Mouse (Mus musculus): ENCODE measurements around the gene Fam213b. TPM values are rescaled to one million over a fixed set of nuclear protein-coding genes. Genes with fewer than 3 reads are reported as not detected.
A peak's percentile ranks its signal among the peaks of the same experiment; 100 is the strongest.

The Fam213b gene
- polyA plus RNA-seq, 1 experiment from 2014 or later = 62.9 TPM

GRCm38 (mm10) chr4:154861967-154862366 is 37.0 kb downstream of the Fam213b start:
- Histone ChIP-seq H3K27ac (ENCODE audit: low read length) (no peak overlapping the region), H3K27me3 (ENCODE audit: control insufficient read depth, insufficient read depth, low read length) (0 out of 2 replicates have a peak, but pooled peaks cover under 1% of the 10 kb centered on the region), H3K4me2 (ENCODE audit: low read depth, low read length) (no peak overlapping the region), H3K4me1 (ENCODE audit: control insufficient read depth, insufficient read depth, low read length) (no peaks in the 10 kb centered on the region; the same call in 1 of the 2 replicates), H3K4me3 (ENCODE audit: low read length) (no peak overlapping the region), H3K9ac (ENCODE audit: low read length) (no peak overlapping the region), H3K36me3 (ENCODE audit: control insufficient read depth, insufficient read depth) (no peaks in the 10 kb centered on the region), H3K9me3 (replicated peaks; ENCODE audit: control insufficient read depth, low read length) (peaks cover 2% of the 10 kb centered on the region; the same call in 1 of the 2 replicates)
- 63% methylated on average over 5 of the region's 5 CpGs for WGBS
- no peak for ATAC-seq (replicated peaks; ENCODE audit: extremely low read depth, insufficient read depth, low FRiP score)

- H3K9me3 ChIP-seq (replicated peaks; ENCODE audit: control insufficient read depth, low read length) = peaks cover 4% of the 10 kb centered on the region; the same call in 1 of the 2 replicates
- H3K27ac ChIP-seq (ENCODE audit: low read length) = no peak overlapping the region
- no peak overlapping the region for H3K9ac ChIP-seq (ENCODE audit: low read length)
- H3K36me3 ChIP-seq (ENCODE audit: control insufficient read depth, insufficient read depth) = no peaks in the 10 kb centered on the region
- ATAC-seq (replicated peaks; ENCODE audit: extremely low read depth, insufficient read depth, low FRiP score) = no peak
- H3K4me3 ChIP-seq (ENCODE audit: low read length) = no peak overlapping the region
- H3K4me1 ChIP-seq (ENCODE audit: control insufficient read depth, insufficient read depth, low read length) = 0 out of 2 replicates have a peak, but pooled peaks cover 3% of the 10 kb centered on the region
- WGBS = 74% methylated on average over 3 of the region's 3 CpGs
- peaks cover 24% of the 10 kb centered on the region for H3K27me3 ChIP-seq (ENCODE audit: control insufficient read depth, insufficient read depth, low read length)
- H3K4me2 ChIP-seq (ENCODE audit: low read depth, low read length) = no peak overlapping the region
These were observed 40.3 kb downstream of the Fam213b start for GRCm38 (mm10) chr4:154858601-154859000.

GRCm38 (mm10) chr4:154857366-154858240 is 41.3 kb downstream of the Fam213b start:
- H3K9ac ChIP-seq (ENCODE audit: low read length) = no peak overlapping the region
- H3K36me3 ChIP-seq (ENCODE audit: control insufficient read depth, insufficient read depth) = no peaks in the 10 kb centered on the region
- H3K4me1 ChIP-seq (ENCODE audit: control insufficient read depth, insufficient read depth, low read length) = 0 out of 2 replicates have a peak, but pooled peaks cover 3% of the 10 kb centered on the region
- H3K27ac ChIP-seq (ENCODE audit: low read length) = no peak overlapping the region
- 69% methylated on average over 10 of the region's 10 CpGs for WGBS
- ATAC-seq (replicated peaks; ENCODE audit: extremely low read depth, insufficient read depth, low FRiP score) = no peak
- peaks cover 26% of the 10 kb centered on the region for H3K27me3 ChIP-seq (ENCODE audit: control insufficient read depth, insufficient read depth, low read length)
- peaks cover 4% of the 10 kb centered on the region; the same call in 1 of the 2 replicates for H3K9me3 ChIP-seq (replicated peaks; ENCODE audit: control insufficient read depth, low read length)
- no peak overlapping the region for H3K4me3 ChIP-seq (ENCODE audit: low read length)
- no peak overlapping the region for H3K4me2 ChIP-seq (ENCODE audit: low read depth, low read length)

- Histone ChIP-seq H3K4me1 (ENCODE audit: control insufficient read depth, insufficient read depth, low read length) (0 out of 2 replicates have a peak, but pooled peaks cover 3% of the 10 kb centered on the region), H3K36me3 (ENCODE audit: control insufficient read depth, insufficient read depth) (no peaks in the 10 kb centered on the region), H3K9ac (ENCODE audit: low read length) (no peak overlapping the region), H3K9me3 (replicated peaks; ENCODE audit: control insufficient read depth, low read length) (peaks cover 4% of the 10 kb centered on the region; the same call in 1 of the 2 replicates), H3K4me2 (ENCODE audit: low read depth, low read length) (peak overlapping the region; percentile 94; the same call in 1 of the 2 replicates), H3K27me3 (ENCODE audit: control insufficient read depth, insufficient read depth, low read length) (peaks cover 26% of the 10 kb centered on the region), H3K4me3 (ENCODE audit: low read length) (no peak overlapping the region; the same call in 1 of the 2 replicates), H3K27ac (ENCODE audit: low read length) (no peak overlapping the region)
- ATAC-seq (replicated peaks; ENCODE audit: extremely low read depth, insufficient read depth, low FRiP score) = no peak
- 87% methylated on average over 7 of the region's 7 CpGs for WGBS
These were observed 42.1 kb downstream of the Fam213b start for GRCm38 (mm10) chr4:154856882-154857281.

GRCm38 (mm10) chr4:154856480-154856837 is 42.5 kb downstream of the Fam213b start:
- Histone ChIP-seq H3K27me3 (ENCODE audit: control insufficient read depth, insufficient read depth, low read length) (peaks cover 26% of the 10 kb centered on the region), H3K4me3 (ENCODE audit: low read length) (peak overlapping the region; percentile 62), H3K9me3 (replicated peaks; ENCODE audit: control insufficient read depth, low read length) (peaks cover 4% of the 10 kb centered on the region; the same call in 1 of the 2 replicates), H3K4me2 (ENCODE audit: low read depth, low read length) (peak overlapping the region; percentile 94), H3K4me1 (ENCODE audit: control insufficient read depth, insufficient read depth, low read length) (0 out of 2 replicates have a peak, but pooled peaks cover 3% of the 10 kb centered on the region), H3K36me3 (ENCODE audit: control insufficient read depth, insufficient read depth) (no peaks in the 10 kb centered on the region), H3K9ac (ENCODE audit: low read length) (peak overlapping the region; percentile 49), H3K27ac (ENCODE audit: low read length) (no peak overlapping the region)
- ATAC-seq (replicated peaks; ENCODE audit: extremely low read depth, insufficient read depth, low FRiP score) = no peak
- WGBS = 22% methylated on average over 9 of the region's 9 CpGs

GRCm38 (mm10) chr4:154855721-154856479 is 43.0 kb downstream of the Fam213b start:
- H3K9ac ChIP-seq (ENCODE audit: low read length) = peak overlapping the region; percentile 49
- H3K4me2 ChIP-seq (ENCODE audit: low read depth, low read length) = peak overlapping the region; percentile 94
- peak; percentile 80 for ATAC-seq (replicated peaks; ENCODE audit: extremely low read depth, insufficient read depth, low FRiP score)
- H3K4me3 ChIP-seq (ENCODE audit: low read length) = peak overlapping the region; percentile 62
- peaks cover 4% of the 10 kb centered on the region; the same call in 1 of the 2 replicates for H3K9me3 ChIP-seq (replicated peaks; ENCODE audit: control insufficient read depth, low read length)
- H3K36me3 ChIP-seq (ENCODE audit: control insufficient read depth, insufficient read depth) = no peaks in the 10 kb centered on the region
- H3K27me3 ChIP-seq (ENCODE audit: control insufficient read depth, insufficient read depth, low read length) = peaks cover 26% of the 10 kb centered on the region
- under 1% methylated on average over 105 of the region's 110 CpGs for WGBS
- no peak overlapping the region for H3K27ac ChIP-seq (ENCODE audit: low read length)
- H3K4me1 ChIP-seq (ENCODE audit: control insufficient read depth, insufficient read depth, low read length) = 0 out of 2 replicates have a peak, but pooled peaks cover 3% of the 10 kb centered on the region

GRCm38 (mm10) chr4:154854676-154855345 is 44.1 kb downstream of the Fam213b start:
- H3K4me2 ChIP-seq (ENCODE audit: low read depth, low read length) = no peak overlapping the region
- H3K4me1 ChIP-seq (ENCODE audit: control insufficient read depth, insufficient read depth, low read length) = 0 out of 2 replicates have a peak, but pooled peaks cover 3% of the 10 kb centered on the region
- H3K9ac ChIP-seq (ENCODE audit: low read length) = no peak overlapping the region
- ATAC-seq (replicated peaks; ENCODE audit: extremely low read depth, insufficient read depth, low FRiP score) = no peak
- no peaks in the 10 kb centered on the region for H3K36me3 ChIP-seq (ENCODE audit: control insufficient read depth, insufficient read depth)
- WGBS = 50% methylated on average over 12 of the region's 12 CpGs
- H3K4me3 ChIP-seq (ENCODE audit: low read length) = no peak overlapping the region
- H3K27me3 ChIP-seq (ENCODE audit: control insufficient read depth, insufficient read depth, low read length) = peaks cover 26% of the 10 kb centered on the region
- peaks cover 4% of the 10 kb centered on the region; the same call in 1 of the 2 replicates for H3K9me3 ChIP-seq (replicated peaks; ENCODE audit: control insufficient read depth, low read length)
- no peak overlapping the region for H3K27ac ChIP-seq (ENCODE audit: low read length)

- H3K9ac ChIP-seq (ENCODE audit: low read length) = no peak overlapping the region
- H3K4me1 ChIP-seq (ENCODE audit: control insufficient read depth, insufficient read depth, low read length) = 0 out of 2 replicates have a peak, but pooled peaks cover 3% of the 10 kb centered on the region
- peaks cover 26% of the 10 kb centered on the region for H3K27me3 ChIP-seq (ENCODE audit: control insufficient read depth, insufficient read depth, low read length)
These were observed 45.1 kb downstream of the Fam213b start for GRCm38 (mm10) chr4:154853881-154854280.

More at GRCm38 (mm10) chr4:154853881-154854280, 45.1 kb downstream of the Fam213b start:
- Histone ChIP-seq H3K36me3 (ENCODE audit: control insufficient read depth, insufficient read depth) (no peaks in the 10 kb centered on the region), H3K4me2 (ENCODE audit: low read depth, low read length) (no peak overlapping the region), H3K27ac (ENCODE audit: low read length) (no peak overlapping the region), H3K4me3 (ENCODE audit: low read length) (no peak overlapping the region), H3K9me3 (replicated peaks; ENCODE audit: control insufficient read depth, low read length) (peaks cover 4% of the 10 kb centered on the region; the same call in 1 of the 2 replicates)
- no peak for ATAC-seq (replicated peaks; ENCODE audit: extremely low read depth, insufficient read depth, low FRiP score)
- WGBS = 68% methylated on average over 4 of the region's 4 CpGs

Data from heart, embryonic 16.5 days (tissue).